Mouse (Mus musculus): ENCODE data around the gene 5730596B20Rik. TPM values are rescaled to one million over a fixed set of nuclear protein-coding genes. Genes with fewer than 3 reads are reported as not detected.

5730596B20Rik gene
- polyA plus RNA-seq, 1 experiment from 2014 or later: 0.10 TPM

- Histone ChIP-seq H3K9me3 (ENCODE audit: control insufficient read depth, low read length) (no peaks in the 10 kb centered on the region), H3K4me1 (ENCODE audit: control insufficient read depth, insufficient read depth, low read length) (no peaks in the 10 kb centered on the region), H3K27ac (replicated peaks; ENCODE audit: low read depth, low read length) (peak overlapping the region; percentile 33; the same call in 1 of the 2 replicates), H3K9ac (ENCODE audit: low read depth, low read length) (0 out of 2 replicates have a peak overlapping the region, but pooled peaks have one; percentile 26), H3K36me3 (ENCODE audit: control insufficient read depth, insufficient read depth, low read length) (no peaks in the 10 kb centered on the region), H3K4me3 (ENCODE audit: low read depth, low read length) (no peak overlapping the region), H3K27me3 (replicated peaks; ENCODE audit: control insufficient read depth, insufficient read depth, low read length) (peaks cover 95% of the 10 kb centered on the region), H3K4me2 (ENCODE audit: low read depth, low read length) (peak overlapping the region; percentile 99; the same call in 1 of the 2 replicates)
- ATAC-seq (ENCODE audit: low read depth) (no peak), DNase-seq (ENCODE audit: low spot score) (no peak)
- 13% methylated on average over 5 of the region's 5 CpGs for WGBS
Observed at GRCm38 (mm10) chr6:52170898-52171223, 6.4 kb upstream of the 5730596B20Rik start.

GRCm38 (mm10) chr6:52171331-52171730, 6.0 kb upstream of the 5730596B20Rik start:
- DNase-seq (ENCODE audit: low spot score): no peak
- Histone ChIP-seq H3K36me3 (ENCODE audit: control insufficient read depth, insufficient read depth, low read length) (no peaks in the 10 kb centered on the region), H3K4me1 (ENCODE audit: control insufficient read depth, insufficient read depth, low read length) (no peaks in the 10 kb centered on the region), H3K4me3 (ENCODE audit: low read depth, low read length) (no peak overlapping the region), H3K4me2 (ENCODE audit: low read depth, low read length) (peak overlapping the region; percentile 99; the same call in 1 of the 2 replicates), H3K27me3 (replicated peaks; ENCODE audit: control insufficient read depth, insufficient read depth, low read length) (peaks cover 95% of the 10 kb centered on the region), H3K27ac (replicated peaks; ENCODE audit: low read depth, low read length) (no peak overlapping the region), H3K9ac (ENCODE audit: low read depth, low read length) (no peak overlapping the region), H3K9me3 (ENCODE audit: control insufficient read depth, low read length) (no peaks in the 10 kb centered on the region)
- no peak for ATAC-seq (ENCODE audit: low read depth)
- 8% methylated on average over 4 of the region's 4 CpGs for WGBS

GRCm38 (mm10) chr6:52171938-52172337, 5.4 kb upstream of the 5730596B20Rik start:
- Histone ChIP-seq H3K4me3 (ENCODE audit: low read depth, low read length) (peak overlapping the region; percentile 28), H3K27ac (replicated peaks; ENCODE audit: low read depth, low read length) (no peak overlapping the region; the same call in 1 of the 2 replicates), H3K27me3 (replicated peaks; ENCODE audit: control insufficient read depth, insufficient read depth, low read length) (peaks cover 95% of the 10 kb centered on the region), H3K4me2 (ENCODE audit: low read depth, low read length) (peak overlapping the region; percentile 50), H3K36me3 (ENCODE audit: control insufficient read depth, insufficient read depth, low read length) (no peaks in the 10 kb centered on the region), H3K9me3 (ENCODE audit: control insufficient read depth, low read length) (no peaks in the 10 kb centered on the region), H3K4me1 (ENCODE audit: control insufficient read depth, insufficient read depth, low read length) (no peaks in the 10 kb centered on the region), H3K9ac (ENCODE audit: low read depth, low read length) (peak overlapping the region; percentile 49; the same call in 1 of the 2 replicates)
- DNase-seq (ENCODE audit: low spot score) (no peak), ATAC-seq (ENCODE audit: low read depth) (no peak)
- WGBS: 7% methylated on average over 3 of the region's 7 CpGs

DNA sequence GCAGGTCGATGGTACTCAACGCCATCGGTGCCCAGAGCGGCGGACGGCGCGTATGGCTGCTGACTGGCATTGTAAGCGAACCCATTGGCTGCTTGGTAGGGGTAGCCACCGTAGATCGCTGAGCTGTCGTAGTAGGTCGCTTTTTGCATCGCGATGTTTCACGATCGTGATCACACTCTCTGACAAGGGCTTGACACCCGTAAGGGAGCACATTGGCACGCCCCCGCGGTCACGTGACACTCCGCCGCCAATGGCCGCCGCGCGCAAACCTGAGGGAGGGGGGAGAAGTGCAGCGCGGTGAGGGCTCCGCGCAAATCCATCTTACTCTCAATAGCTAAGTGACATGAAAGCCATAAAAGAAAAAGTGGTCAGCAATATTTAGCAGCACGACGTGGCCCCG, 4.8 kb upstream of the 5730596B20Rik start:
- Histone ChIP-seq H3K27ac (replicated peaks; ENCODE audit: low read depth, low read length) (no peak overlapping the region; the same call in 1 of the 2 replicates), H3K36me3 (ENCODE audit: control insufficient read depth, insufficient read depth, low read length) (no peaks in the 10 kb centered on the region), H3K4me3 (ENCODE audit: low read depth, low read length) (peak overlapping the region; percentile 28), H3K9ac (ENCODE audit: low read depth, low read length) (peak overlapping the region; percentile 49; the same call in 1 of the 2 replicates), H3K9me3 (ENCODE audit: control insufficient read depth, low read length) (no peaks in the 10 kb centered on the region), H3K4me1 (ENCODE audit: control insufficient read depth, insufficient read depth, low read length) (no peaks in the 10 kb centered on the region), H3K4me2 (ENCODE audit: low read depth, low read length) (peak overlapping the region; percentile 50), H3K27me3 (replicated peaks; ENCODE audit: control insufficient read depth, insufficient read depth, low read length) (peaks cover 95% of the 10 kb centered on the region)
- WGBS: under 1% methylated on average over 34 of the region's 35 CpGs
- DNase-seq (ENCODE audit: low spot score) (peak; percentile 72), ATAC-seq (ENCODE audit: low read depth) (peak; percentile 63; the same call in 1 of the 2 replicates)

- H3K4me3 ChIP-seq (ENCODE audit: low read depth, low read length): no peak overlapping the region
- H3K4me1 ChIP-seq (ENCODE audit: control insufficient read depth, insufficient read depth, low read length): no peaks in the 10 kb centered on the region
- ATAC-seq (ENCODE audit: low read depth) (no peak), DNase-seq (ENCODE audit: low spot score) (no peak)
- 5% methylated on average over 4 of the region's 4 CpGs for whole genome bisulfite sequencing
- H3K9ac ChIP-seq (ENCODE audit: low read depth, low read length): no peak overlapping the region
- H3K27ac ChIP-seq (replicated peaks; ENCODE audit: low read depth, low read length): no peak overlapping the region
- H3K36me3 ChIP-seq (ENCODE audit: control insufficient read depth, insufficient read depth, low read length): no peaks in the 10 kb centered on the region
- no peaks in the 10 kb centered on the region for H3K9me3 ChIP-seq (ENCODE audit: control insufficient read depth, low read length)
- peaks cover 94% of the 10 kb centered on the region for H3K27me3 ChIP-seq (replicated peaks; ENCODE audit: control insufficient read depth, insufficient read depth, low read length)
- peak overlapping the region; percentile 50; the same call in 1 of the 2 replicates for H3K4me2 ChIP-seq (ENCODE audit: low read depth, low read length)
Observed at GRCm38 (mm10) chr6:52173648-52174047, 3.6 kb upstream of the 5730596B20Rik start.

DNA sequence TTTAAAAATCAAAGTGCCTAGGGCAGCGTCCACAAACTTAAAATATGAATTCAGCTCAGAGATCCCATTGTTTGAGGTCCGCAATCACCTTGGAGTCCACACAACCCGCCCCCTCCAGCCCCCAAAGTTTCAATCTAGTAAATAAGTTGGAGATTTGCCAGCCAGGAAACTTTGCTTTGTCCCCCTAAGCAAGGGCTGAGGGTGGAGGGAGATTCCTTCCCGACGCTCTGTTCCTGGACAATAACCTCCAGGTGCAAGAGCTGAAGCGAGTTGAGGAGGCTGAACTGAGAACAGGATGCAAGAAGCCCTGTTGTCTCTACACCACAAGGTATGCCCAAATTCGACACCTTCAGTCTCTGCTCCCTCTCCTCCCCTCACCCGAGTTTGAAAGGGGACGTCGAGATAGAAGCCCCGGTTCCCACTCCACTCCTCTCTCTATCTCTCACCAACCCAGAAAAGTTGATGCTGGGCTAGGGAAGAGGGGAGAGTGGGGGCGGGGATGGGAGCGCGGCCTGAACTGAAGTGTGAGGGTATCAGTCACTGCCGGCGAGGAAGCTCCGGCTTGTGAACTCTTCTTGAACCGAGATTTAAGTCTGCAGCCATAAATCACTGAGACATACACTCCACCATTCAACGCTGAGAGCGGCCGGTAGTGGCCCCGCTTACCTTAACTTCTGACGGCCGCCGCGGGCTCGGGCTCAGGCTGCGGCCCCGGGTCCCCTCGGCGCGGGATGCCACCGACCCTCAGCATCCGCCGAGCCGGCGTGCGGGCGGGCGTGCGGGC, 2.1 kb upstream of the 5730596B20Rik start:
- Histone ChIP-seq H3K9ac (ENCODE audit: low read depth, low read length) (peak overlapping the region; percentile 57), H3K4me2 (ENCODE audit: low read depth, low read length) (peak overlapping the region; percentile 36), H3K4me3 (ENCODE audit: low read depth, low read length) (peak overlapping the region; percentile 30), H3K4me1 (ENCODE audit: control insufficient read depth, insufficient read depth, low read length) (no peaks in the 10 kb centered on the region), H3K9me3 (ENCODE audit: control insufficient read depth, low read length) (no peaks in the 10 kb centered on the region), H3K27ac (replicated peaks; ENCODE audit: low read depth, low read length) (no peak overlapping the region; the same call in 1 of the 2 replicates), H3K27me3 (replicated peaks; ENCODE audit: control insufficient read depth, insufficient read depth, low read length) (peaks cover 99% of the 10 kb centered on the region), H3K36me3 (ENCODE audit: control insufficient read depth, insufficient read depth, low read length) (no peaks in the 10 kb centered on the region)
- ATAC-seq (ENCODE audit: low read depth) (peak; percentile 20; the same call in 1 of the 2 replicates), DNase-seq (ENCODE audit: low spot score) (no peak)
- 2% methylated on average over 22 of the region's 41 CpGs for WGBS

DNA sequence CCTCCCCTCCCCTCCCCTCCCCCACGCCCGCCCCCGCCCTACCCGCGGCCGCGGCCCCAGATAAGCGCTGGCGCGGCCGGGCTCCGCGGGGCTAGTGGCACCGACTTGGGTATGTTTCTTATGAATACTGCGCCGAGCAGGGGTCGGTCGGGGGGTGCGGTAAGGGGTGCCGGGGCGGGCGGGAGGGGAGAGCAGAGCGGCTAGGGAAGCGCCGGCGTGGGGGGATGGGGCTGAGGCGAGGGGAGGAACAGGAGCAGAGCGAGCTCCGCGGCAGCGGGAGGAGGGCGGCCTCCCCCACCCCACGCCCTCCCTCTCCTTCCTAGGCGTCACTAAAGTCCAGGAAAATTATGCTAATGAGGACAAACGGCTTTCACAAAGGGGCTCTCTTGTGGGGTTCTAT, 1.4 kb upstream of the 5730596B20Rik start:
- no peak for DNase-seq (ENCODE audit: low spot score)

DNA sequence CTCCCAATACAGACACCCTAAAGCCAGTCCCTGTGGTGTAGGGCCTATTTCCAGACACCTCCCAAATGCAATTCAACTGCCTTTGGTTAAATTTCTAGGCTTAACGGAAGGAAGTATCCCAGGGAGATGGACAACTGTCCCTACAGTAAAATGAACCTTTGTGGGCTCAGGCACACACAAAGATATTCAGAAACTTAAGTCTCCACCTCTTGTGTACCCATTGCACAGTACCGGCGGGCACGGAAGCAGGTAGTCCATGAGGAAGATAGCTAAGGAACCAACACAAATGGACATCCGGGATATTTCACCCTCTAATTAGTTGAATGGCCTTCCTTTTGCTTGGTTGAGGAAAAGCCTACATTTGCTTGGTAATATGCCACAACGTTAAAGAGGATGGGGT, 907 bp upstream of the 5730596B20Rik start:
- Histone ChIP-seq H3K9me3 (ENCODE audit: control insufficient read depth, low read length) (no peaks in the 10 kb centered on the region), H3K4me1 (ENCODE audit: control insufficient read depth, insufficient read depth, low read length) (no peaks in the 10 kb centered on the region), H3K4me3 (ENCODE audit: low read depth, low read length) (peak overlapping the region; percentile 30; the same call in 1 of the 2 replicates), H3K4me2 (ENCODE audit: low read depth, low read length) (peak overlapping the region; percentile 36; the same call in 1 of the 2 replicates), H3K27me3 (replicated peaks; ENCODE audit: control insufficient read depth, insufficient read depth, low read length) (peaks cover 98% of the 10 kb centered on the region), H3K36me3 (ENCODE audit: control insufficient read depth, insufficient read depth, low read length) (no peaks in the 10 kb centered on the region), H3K9ac (ENCODE audit: low read depth, low read length) (no peak overlapping the region), H3K27ac (replicated peaks; ENCODE audit: low read depth, low read length) (no peak overlapping the region; the same call in 1 of the 2 replicates)
- ATAC-seq (ENCODE audit: low read depth): no peak
- WGBS: 3% methylated on average over 6 of the region's 6 CpGs
- no peak for DNase-seq (ENCODE audit: low spot score)

More for the DNA sequence above, 1.4 kb upstream of the 5730596B20Rik start:
- Histone ChIP-seq H3K27ac (replicated peaks; ENCODE audit: low read depth, low read length) (no peak overlapping the region; the same call in 1 of the 2 replicates), H3K4me1 (ENCODE audit: control insufficient read depth, insufficient read depth, low read length) (no peaks in the 10 kb centered on the region), H3K4me2 (ENCODE audit: low read depth, low read length) (peak overlapping the region; percentile 36), H3K9me3 (ENCODE audit: control insufficient read depth, low read length) (no peaks in the 10 kb centered on the region), H3K4me3 (ENCODE audit: low read depth, low read length) (peak overlapping the region; percentile 30), H3K36me3 (ENCODE audit: control insufficient read depth, insufficient read depth, low read length) (no peaks in the 10 kb centered on the region), H3K27me3 (replicated peaks; ENCODE audit: control insufficient read depth, insufficient read depth, low read length) (peaks cover 98% of the 10 kb centered on the region), H3K9ac (ENCODE audit: low read depth, low read length) (peak overlapping the region; percentile 57)
- 0 out of 2 replicates have a peak, but pooled peaks have one; percentile 14 for ATAC-seq (ENCODE audit: low read depth)
- 0% methylated on average over 13 of the region's 35 CpGs for WGBS
